Mouse (Mus musculus): ENCODE data around the gene Rpl18.

Rpl18 gene

GRCm38 (mm10) chr7:45715741-45716459 lies 643 bp downstream of the Rpl18 start:
- DNase-seq = peak; percentile 67

- DNase-seq = peak; percentile 43
These were observed 1.2 kb downstream of the Rpl18 start for GRCm38 (mm10) chr7:45716460-45716857.

GRCm38 (mm10) chr7:45716952-45717917 lies 2.0 kb downstream of the Rpl18 start:
- peak; percentile 45 for DNase-seq

GRCm38 (mm10) chr7:45717918-45718297 lies 2.7 kb downstream of the Rpl18 start, which contains the start of gene Sphk2:
Gene Sphk2 (minus strand): TSS chr7:45718002.
- peak; percentile 98 for DNase-seq

GRCm38 (mm10) chr7:45718331-45718730 lies 3.1 kb downstream of the Rpl18 start:
- DNase-seq = no peak

GRCm38 (mm10) chr7:45719180-45719579 lies 3.9 kb downstream of the Rpl18 start:
- DNase-seq = peak; percentile 61

- peak; percentile 59 for DNase-seq
These were observed 4.6 kb downstream of the Rpl18 start for GRCm38 (mm10) chr7:45719738-45720412.

- peak; percentile 63 for DNase-seq
These were observed 5.4 kb downstream of the Rpl18 start, which contains the start of gene Fam83e for GRCm38 (mm10) chr7:45720413-45721233. Gene Fam83e (plus strand): TSS chr7:45721212.

- DNase-seq = no peak
These were observed 5.9 kb downstream of the Rpl18 start for GRCm38 (mm10) chr7:45721234-45721571.

- peak; percentile 63 for DNase-seq
These were observed 6.5 kb downstream of the Rpl18 start for GRCm38 (mm10) chr7:45721642-45722347.

- DNase-seq = peak; percentile 67
These were observed 7.1 kb downstream of the Rpl18 start for GRCm38 (mm10) chr7:45722348-45722713.

GRCm38 (mm10) chr7:45723301-45723700 lies 8.0 kb downstream of the Rpl18 start:
- peak; percentile 39 for DNase-seq

- DNase-seq = no peak
These were observed 8.5 kb downstream of the Rpl18 start for GRCm38 (mm10) chr7:45723781-45724180.

- no peak for DNase-seq
These were observed 9.9 kb downstream of the Rpl18 start for GRCm38 (mm10) chr7:45725151-45725550.

- DNase-seq = no peak
These were observed 10.5 kb downstream of the Rpl18 start, which contains the start of gene Spaca4 for GRCm38 (mm10) chr7:45725713-45726112. Gene Spaca4 (minus strand): TSS chr7:45725813.

- DNase-seq = no peak
These were observed 11.2 kb downstream of the Rpl18 start for GRCm38 (mm10) chr7:45726419-45726818.

- DNase-seq = no peak
These were observed 12.4 kb downstream of the Rpl18 start for GRCm38 (mm10) chr7:45727625-45728024.

- DNase-seq = no peak
These were observed 15.6 kb downstream of the Rpl18 start for GRCm38 (mm10) chr7:45730727-45731431.

- DNase-seq = no peak
These were observed 18.2 kb downstream of the Rpl18 start for GRCm38 (mm10) chr7:45733477-45733876.

GRCm38 (mm10) chr7:45739162-45739763 lies 24.0 kb downstream of the Rpl18 start:
- DNase-seq = peak; percentile 81
